Mouse (Mus musculus): Measurements from ENCODE around the gene Mcm10.

GRCm38 (mm10) chr2:5061133-5061708 is 48.6 kb upstream of the Mcm10 start:
- TF ChIP-seq CTCF (IDR thresholded peaks at IDR 0.05; ENCODE audit: low read depth) (no peak), EP300 (IDR thresholded peaks at IDR 0.05; ENCODE audit: low read depth) (no peak)
